Mouse (Mus musculus) liver, adult 2 months (tissue): ENCODE data around the gene Zgpat.

Source experiments
- CTCF ChIP-seq: fragments of 200-500 bp; IDR thresholded peaks from 2 replicates; pipeline ENCODE4 v1.5.1; 2011; ENCODE audit warnings: low read depth, low read length, control low read depth
- POLR2A ChIP-seq: fragments of 200-500 bp; IDR thresholded peaks from 2 replicates; pipeline ENCODE4 v1.6.1; 2011; ENCODE audit warnings: low read length, control low read depth; ENCODE audit not compliant: insufficient read depth; ENCODE audit errors: extremely low read depth

- TF ChIP-seq CTCF = no peak
- TF ChIP-seq POLR2A = no peak
Observed at GRCm38 (mm10) chr2:181413141-181413540, 48.4 kb downstream of the Zgpat start.
